Mouse (Mus musculus): ENCODE measurements at regions not wholly inside any gene's neighbourhood (a gene's known extent, or its start where the extent isn't known, plus 50 kb on each side); places are given as distances from the start of the nearest gene placed in this dataset.
"Not testable (repeated sequence)": the region's sequence is repeated elsewhere in the genome, so short reads cannot be mapped to it uniquely, and the experiment has no call there.

DNA sequence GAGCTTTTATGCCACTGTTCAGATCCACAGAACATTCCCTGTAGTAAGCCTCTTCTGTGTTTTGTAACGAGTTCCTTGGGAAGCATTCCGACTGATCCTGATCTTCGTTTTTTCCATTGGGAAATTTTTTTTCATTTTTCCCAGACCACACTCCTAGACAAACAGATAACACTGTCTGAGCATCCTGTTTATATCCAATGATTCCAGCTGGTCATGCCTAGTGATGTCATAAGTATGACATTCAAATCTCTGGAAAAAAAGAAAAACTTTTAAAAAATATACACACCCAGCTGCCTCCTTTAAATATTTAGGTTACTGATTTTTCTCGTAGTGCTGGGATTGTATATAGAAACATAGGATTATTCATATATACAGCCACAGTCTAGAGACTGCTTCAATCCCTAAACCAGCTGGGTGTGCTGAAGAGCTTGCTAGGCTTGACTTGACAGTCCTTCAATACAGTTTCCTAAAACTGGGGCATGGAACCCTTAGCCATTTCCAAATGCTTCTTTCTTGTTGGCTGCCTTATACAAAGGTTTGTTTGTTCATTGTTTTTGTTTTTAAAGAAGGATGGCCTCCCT is 116.0 kb upstream of the Ghr start:
- Histone ChIP-seq H3K27me3 (ENCODE audit: insufficient read depth, low read length) (no peaks in the 10 kb centered on the region), H3K4me1 (replicated peaks; ENCODE audit: insufficient read depth, low read length) (no peaks in the 10 kb centered on the region), H3K4me3 (replicated peaks; ENCODE audit: low read depth, low read length) (no peak overlapping the region), H3K36me3 (ENCODE audit: insufficient read depth, low read length) (no peaks in the 10 kb centered on the region), H3K4me2 (ENCODE audit: low read length) (no peak overlapping the region), H3K9me3 (replicated peaks; ENCODE audit: low read length) (no peaks in the 10 kb centered on the region), H3K27ac (no peak overlapping the region), H3K9ac (ENCODE audit: low read depth, low read length) (no peak overlapping the region)
- no peak for DNase-seq (ENCODE audit: low spot score)
- no peak for TF ChIP-seq CTCF (IDR thresholded peaks at IDR 0.05; ENCODE audit: low read depth)
- 84% methylated on average over 4 of the region's 4 CpGs for WGBS
- no peak for ATAC-seq (replicated peaks; ENCODE audit: low FRiP score, low read depth)

DNA sequence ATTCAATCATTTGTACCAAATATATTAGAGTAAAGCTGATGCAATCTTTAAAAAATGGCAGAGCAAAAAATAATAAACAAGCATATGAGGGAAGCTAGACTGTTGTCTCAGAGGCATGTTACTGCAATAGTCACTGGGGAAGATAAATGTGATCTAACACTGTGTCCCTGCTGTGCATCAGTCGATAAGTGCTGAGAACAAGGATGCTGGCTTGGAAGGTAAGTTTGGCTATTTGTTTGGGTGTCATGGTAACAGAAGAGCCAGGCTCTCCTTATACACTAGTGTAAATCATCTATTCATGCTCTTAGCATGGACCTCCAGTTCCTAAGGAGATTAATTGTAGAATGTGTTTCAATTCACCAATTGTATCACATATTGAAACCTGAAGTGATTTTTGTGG is 102.0 kb upstream of the Ghr start:
- Histone ChIP-seq H3K27me3 (ENCODE audit: insufficient read depth, low read length) (no peaks in the 10 kb centered on the region), H3K36me3 (ENCODE audit: insufficient read depth, low read length) (no peaks in the 10 kb centered on the region), H3K27ac (no peak overlapping the region), H3K9me3 (replicated peaks; ENCODE audit: low read length) (no peaks in the 10 kb centered on the region), H3K4me1 (replicated peaks; ENCODE audit: insufficient read depth, low read length) (no peaks in the 10 kb centered on the region), H3K4me2 (ENCODE audit: low read length) (no peak overlapping the region), H3K9ac (ENCODE audit: low read depth, low read length) (no peak overlapping the region), H3K4me3 (replicated peaks; ENCODE audit: low read depth, low read length) (no peak overlapping the region)
- no peak for ATAC-seq (replicated peaks; ENCODE audit: low FRiP score, low read depth)
- WGBS, result 82% methylated on average over 1 of the region's 1 CpGs
- TF ChIP-seq CTCF (IDR thresholded peaks at IDR 0.05; ENCODE audit: low read depth), result no peak
- no peak for DNase-seq (ENCODE audit: low spot score)

DNA sequence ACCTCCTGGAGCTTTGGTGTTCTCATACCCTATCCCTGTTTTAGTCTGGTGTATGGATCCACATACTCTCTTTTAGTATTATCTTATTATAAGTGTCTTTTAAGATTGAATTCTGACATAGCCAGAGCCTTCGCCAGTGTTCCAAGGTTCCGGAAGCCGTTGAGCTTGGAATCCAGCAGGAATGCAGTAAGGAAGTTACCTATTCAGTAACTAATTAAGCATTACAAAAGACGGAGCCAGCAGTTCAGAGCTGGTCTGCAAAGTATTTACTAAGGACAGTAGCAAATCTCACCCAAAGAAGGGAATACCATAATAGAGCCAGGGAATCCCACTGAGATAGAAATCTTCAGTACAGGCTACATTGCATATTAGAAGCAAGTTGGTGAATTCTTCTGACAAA is 93.7 kb upstream of the Ghr start:
- not testable (repeated sequence) for H3K4me3 ChIP-seq (replicated peaks; ENCODE audit: low read depth, low read length); H3K4me2 ChIP-seq (ENCODE audit: low read length); H3K9ac ChIP-seq (ENCODE audit: low read depth, low read length); ATAC-seq (replicated peaks; ENCODE audit: low FRiP score, low read depth); H3K9me3 ChIP-seq (replicated peaks; ENCODE audit: low read length); H3K36me3 ChIP-seq (ENCODE audit: insufficient read depth, low read length); H3K27me3 ChIP-seq (ENCODE audit: insufficient read depth, low read length); H3K4me1 ChIP-seq (replicated peaks; ENCODE audit: insufficient read depth, low read length); DNase-seq (ENCODE audit: low spot score); H3K27ac ChIP-seq
- WGBS, result 38% methylated on average over 4 of the region's 4 CpGs

DNA sequence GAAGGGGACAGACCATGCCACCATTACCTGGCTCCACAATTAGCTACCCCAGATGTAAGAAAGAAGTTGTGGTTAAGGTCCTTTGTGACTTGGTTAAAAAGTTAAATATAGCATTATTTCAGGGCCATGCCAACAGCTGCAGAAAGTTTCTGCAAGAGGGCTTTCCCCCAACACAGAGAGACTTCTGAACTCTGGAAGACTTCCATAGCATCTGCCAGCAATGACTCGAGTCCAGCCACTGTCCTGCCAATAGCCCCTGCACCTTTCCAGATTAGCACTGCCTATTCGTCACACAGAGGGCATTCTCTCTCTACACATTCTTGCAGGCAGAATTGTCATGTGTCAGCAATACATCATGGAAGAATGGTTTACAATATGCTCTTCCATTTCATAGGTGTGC is 89.3 kb upstream of the Ghr start:
- Histone ChIP-seq H3K4me2 (ENCODE audit: low read length) (no peak overlapping the region), H3K27ac (no peak overlapping the region), H3K27me3 (ENCODE audit: insufficient read depth, low read length) (no peaks in the 10 kb centered on the region), H3K9me3 (replicated peaks; ENCODE audit: low read length) (no peaks in the 10 kb centered on the region), H3K4me1 (replicated peaks; ENCODE audit: insufficient read depth, low read length) (no peaks in the 10 kb centered on the region), H3K9ac (ENCODE audit: low read depth, low read length) (no peak overlapping the region), H3K4me3 (replicated peaks; ENCODE audit: low read depth, low read length) (no peak overlapping the region), H3K36me3 (ENCODE audit: insufficient read depth, low read length) (no peaks in the 10 kb centered on the region)
- DNase-seq (ENCODE audit: low spot score) (no peak), ATAC-seq (replicated peaks; ENCODE audit: low FRiP score, low read depth) (no peak)
- WGBS, result 83% methylated on average over 2 of the region's 2 CpGs
- TF ChIP-seq CTCF (IDR thresholded peaks at IDR 0.05; ENCODE audit: low read depth), result no peak

DNA sequence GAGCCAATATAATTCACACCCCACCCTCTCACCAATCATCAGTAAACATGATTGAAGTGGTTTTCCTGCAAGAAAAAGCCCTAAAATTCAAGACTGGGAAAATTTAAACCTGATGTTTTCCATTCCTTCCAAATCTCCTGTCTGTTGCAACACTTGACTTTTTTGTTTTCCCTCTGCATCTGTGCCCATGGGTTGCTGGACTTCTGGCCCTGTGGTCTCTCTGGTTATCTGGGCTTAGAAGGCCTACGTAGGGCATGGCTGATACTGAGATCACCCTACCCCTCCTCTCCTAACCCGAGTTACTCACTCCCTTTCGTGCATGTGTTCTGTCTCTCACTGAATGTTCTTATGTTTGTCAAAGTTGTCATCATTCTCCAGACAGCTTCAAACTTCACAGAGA is 87.9 kb upstream of the Ghr start:
- Histone ChIP-seq H3K36me3 (ENCODE audit: insufficient read depth, low read length) (no peaks in the 10 kb centered on the region), H3K9ac (ENCODE audit: low read depth, low read length) (no peak overlapping the region), H3K4me1 (replicated peaks; ENCODE audit: insufficient read depth, low read length) (no peaks in the 10 kb centered on the region), H3K4me2 (ENCODE audit: low read length) (no peak overlapping the region), H3K4me3 (replicated peaks; ENCODE audit: low read depth, low read length) (no peak overlapping the region), H3K27me3 (ENCODE audit: insufficient read depth, low read length) (no peaks in the 10 kb centered on the region), H3K27ac (no peak overlapping the region), H3K9me3 (replicated peaks; ENCODE audit: low read length) (no peaks in the 10 kb centered on the region)
- ATAC-seq (replicated peaks; ENCODE audit: low FRiP score, low read depth) (no peak), DNase-seq (ENCODE audit: low spot score) (no peak)
- 77% methylated on average over 3 of the region's 3 CpGs for WGBS
- no peak for TF ChIP-seq CTCF (IDR thresholded peaks at IDR 0.05; ENCODE audit: low read depth)

DNA sequence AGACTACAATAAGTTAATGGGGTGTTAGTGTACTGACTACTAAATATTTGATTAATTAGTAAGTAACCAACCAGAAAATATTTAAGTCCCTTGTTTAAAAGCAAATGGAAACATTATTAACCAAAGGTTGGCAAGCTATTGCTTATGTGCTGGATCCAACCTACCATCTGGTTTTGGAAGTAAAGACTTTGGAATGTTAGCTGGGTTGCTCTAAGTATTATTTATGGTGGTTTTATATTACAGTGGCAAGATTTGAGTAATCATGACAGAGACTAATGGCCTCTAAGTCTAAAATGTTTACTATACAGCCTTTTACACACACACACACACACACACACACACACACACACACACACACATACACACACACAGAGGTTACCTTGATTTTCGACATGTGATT is 86.1 kb upstream of the Ghr start:
- DNase-seq (ENCODE audit: low spot score) (no peak), ATAC-seq (replicated peaks; ENCODE audit: low FRiP score, low read depth) (no peak)
- H3K4me1 ChIP-seq (replicated peaks; ENCODE audit: insufficient read depth, low read length), result no peaks in the 10 kb centered on the region
- no peak for TF ChIP-seq CTCF (IDR thresholded peaks at IDR 0.05; ENCODE audit: low read depth)
- H3K27me3 ChIP-seq (ENCODE audit: insufficient read depth, low read length), result no peaks in the 10 kb centered on the region
- WGBS, result 91% methylated on average over 1 of the region's 1 CpGs
- H3K9me3 ChIP-seq (replicated peaks; ENCODE audit: low read length), result no peaks in the 10 kb centered on the region
- H3K4me3 ChIP-seq (replicated peaks; ENCODE audit: low read depth, low read length), result no peak overlapping the region
- no peaks in the 10 kb centered on the region for H3K36me3 ChIP-seq (ENCODE audit: insufficient read depth, low read length)
- no peak overlapping the region for H3K27ac ChIP-seq
- H3K9ac ChIP-seq (ENCODE audit: low read depth, low read length), result no peak overlapping the region
- no peak overlapping the region for H3K4me2 ChIP-seq (ENCODE audit: low read length)

DNA sequence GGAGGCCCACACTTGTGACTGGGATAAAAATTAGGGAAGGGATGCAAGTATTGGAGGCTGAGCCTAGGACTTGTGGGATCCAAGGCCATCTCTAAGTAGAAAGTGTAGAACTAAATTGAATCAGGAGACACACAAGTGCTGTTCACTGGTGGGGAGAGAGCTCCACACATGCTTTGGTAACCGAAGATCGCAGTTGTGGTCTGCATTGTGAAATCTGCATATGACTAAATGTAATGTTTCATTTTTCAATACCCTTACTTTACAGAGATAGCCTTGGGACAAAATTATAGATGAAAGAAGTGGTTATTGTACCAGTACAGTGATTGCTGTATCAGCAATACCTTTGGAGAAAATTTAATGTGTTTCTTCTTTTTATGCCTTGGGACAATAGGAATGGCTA is 85.6 kb upstream of the Ghr start:
- Histone ChIP-seq H3K27ac (no peak overlapping the region), H3K4me2 (ENCODE audit: low read length) (no peak overlapping the region), H3K9ac (ENCODE audit: low read depth, low read length) (no peak overlapping the region), H3K4me3 (replicated peaks; ENCODE audit: low read depth, low read length) (no peak overlapping the region), H3K27me3 (ENCODE audit: insufficient read depth, low read length) (no peaks in the 10 kb centered on the region), H3K36me3 (ENCODE audit: insufficient read depth, low read length) (no peaks in the 10 kb centered on the region), H3K4me1 (replicated peaks; ENCODE audit: insufficient read depth, low read length) (no peaks in the 10 kb centered on the region), H3K9me3 (replicated peaks; ENCODE audit: low read length) (no peaks in the 10 kb centered on the region)
- DNase-seq (ENCODE audit: low spot score) (no peak), ATAC-seq (replicated peaks; ENCODE audit: low FRiP score, low read depth) (no peak)
- no peak for TF ChIP-seq CTCF (IDR thresholded peaks at IDR 0.05; ENCODE audit: low read depth)
- WGBS, result 92% methylated on average over 2 of the region's 2 CpGs
